Mouse (Mus musculus): ENCODE measurements around the gene Galnt17.

Galnt17 gene

GRCm38 (mm10) chr5:131117391-131118040, 190.8 kb downstream of the Galnt17 start:
- DNase-seq: no peak

DNA sequence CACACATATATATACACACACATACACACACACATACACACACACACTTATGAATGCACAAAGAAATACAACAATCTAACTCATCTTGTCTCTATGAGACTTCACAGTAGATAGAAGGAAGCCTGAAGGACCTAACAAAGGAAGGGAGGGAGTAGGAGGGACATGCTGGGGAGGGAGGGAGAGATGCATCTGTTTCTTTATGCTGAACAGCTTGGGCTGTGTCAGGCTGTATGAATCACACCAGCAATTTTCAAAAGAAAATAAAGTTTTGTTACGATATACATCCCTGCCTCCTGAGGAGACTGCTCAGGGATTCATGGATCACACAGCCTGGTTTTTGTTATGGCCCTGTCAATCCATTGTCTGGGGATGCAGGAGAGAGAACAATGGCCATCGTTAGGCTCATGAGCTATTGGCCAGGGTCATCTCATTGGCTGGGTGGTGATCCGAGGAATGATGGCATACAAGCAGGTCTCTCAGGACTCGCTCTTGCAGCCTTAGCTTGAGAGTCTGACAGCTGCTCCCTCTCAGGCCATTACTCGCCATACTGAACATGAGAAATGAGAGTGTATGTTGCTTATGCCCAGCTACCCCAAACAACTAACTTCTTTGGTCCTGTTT, 194.3 kb downstream of the Galnt17 start:
- DNase-seq: no peak

DNA sequence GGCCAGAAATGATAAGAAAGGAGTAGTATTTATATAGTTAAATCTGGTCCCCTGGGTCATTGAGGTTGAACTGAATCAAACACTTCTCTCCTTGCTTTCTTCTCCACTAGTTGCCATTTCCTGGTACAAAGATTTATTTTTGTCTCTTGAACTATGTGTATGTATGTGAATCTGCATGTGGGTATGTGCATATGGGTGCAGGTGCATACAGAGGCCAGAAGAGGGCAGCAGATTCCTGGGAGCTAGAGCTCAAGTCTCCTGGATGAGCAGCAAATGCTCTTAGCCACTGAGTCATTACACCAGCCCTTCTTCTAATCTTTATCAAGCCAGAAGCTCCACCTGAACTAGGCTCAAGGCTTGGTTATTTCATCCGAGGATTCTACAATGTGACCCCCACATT, 201.1 kb downstream of the Galnt17 start:
- DNase-seq: no peak

- DNase-seq: no peak
These were observed 211.5 kb downstream of the Galnt17 start for GRCm38 (mm10) chr5:131096824-131097223.

DNA sequence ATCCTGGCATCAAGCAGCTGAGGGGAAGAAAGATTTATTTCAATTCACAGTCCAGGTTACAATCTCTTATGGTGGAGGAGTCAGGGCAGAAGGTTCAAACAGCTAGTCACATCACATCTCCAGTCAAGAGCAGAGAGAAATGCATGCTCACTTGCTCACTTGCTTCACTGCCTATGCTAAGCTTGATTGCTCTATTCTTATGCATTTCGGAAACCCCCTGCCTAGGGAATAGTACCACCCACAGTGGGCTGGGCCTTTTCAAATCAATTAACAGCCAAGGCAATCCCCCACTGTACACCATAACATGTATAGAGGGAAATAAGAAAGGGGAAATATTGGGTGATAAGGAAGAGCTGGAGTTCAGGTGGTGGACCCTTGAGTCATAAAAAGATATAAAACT, 212.7 kb downstream of the Galnt17 start:
- DNase-seq: no peak

- DNase-seq: no peak
These were observed 213.5 kb downstream of the Galnt17 start for GRCm38 (mm10) chr5:131094771-131095170.

GRCm38 (mm10) chr5:131094138-131094537, 214.2 kb downstream of the Galnt17 start:
- no peak for DNase-seq

DNA sequence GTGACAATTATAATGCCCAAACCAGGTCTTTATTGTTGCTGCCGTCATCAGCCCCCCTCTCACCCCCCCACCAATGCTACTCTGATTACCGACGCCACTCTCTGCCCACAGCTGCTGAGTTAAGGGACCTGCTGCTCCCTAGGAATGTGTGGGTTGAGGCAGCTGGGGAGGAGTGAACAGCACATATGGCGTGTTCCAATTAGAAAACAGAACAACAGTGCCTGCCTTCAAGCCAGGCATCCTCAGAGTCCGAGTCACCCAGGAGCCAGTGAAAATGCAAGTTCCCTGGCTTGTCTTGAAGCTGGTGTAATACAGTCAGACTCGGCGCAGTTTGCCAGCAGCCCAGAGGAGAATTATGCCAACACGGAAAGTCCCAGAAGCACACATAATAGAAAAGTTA, 218.4 kb downstream of the Galnt17 start:
- no peak for DNase-seq

DNA sequence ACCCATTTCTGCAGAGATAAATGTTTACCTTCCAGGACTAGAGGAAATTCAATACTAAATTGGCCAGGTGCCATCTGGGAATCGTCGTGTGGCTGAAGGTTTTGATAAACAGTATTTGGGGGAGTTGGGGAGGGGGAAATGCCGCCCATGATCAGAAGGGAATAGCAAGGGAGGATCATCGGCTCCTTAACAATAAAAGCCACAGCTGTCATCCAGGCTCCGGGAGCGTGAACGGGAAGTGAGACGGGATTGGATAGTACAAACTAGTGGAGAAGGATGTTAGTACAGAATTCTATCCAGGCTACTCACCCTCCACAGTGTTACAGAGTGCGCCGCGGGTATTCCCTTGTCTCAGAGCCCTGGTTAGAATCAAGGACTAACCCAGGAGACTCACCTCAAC, 219.4 kb downstream of the Galnt17 start:
- no peak for DNase-seq

GRCm38 (mm10) chr5:131083072-131083657, 225.1 kb downstream of the Galnt17 start:
- no peak for DNase-seq

DNA sequence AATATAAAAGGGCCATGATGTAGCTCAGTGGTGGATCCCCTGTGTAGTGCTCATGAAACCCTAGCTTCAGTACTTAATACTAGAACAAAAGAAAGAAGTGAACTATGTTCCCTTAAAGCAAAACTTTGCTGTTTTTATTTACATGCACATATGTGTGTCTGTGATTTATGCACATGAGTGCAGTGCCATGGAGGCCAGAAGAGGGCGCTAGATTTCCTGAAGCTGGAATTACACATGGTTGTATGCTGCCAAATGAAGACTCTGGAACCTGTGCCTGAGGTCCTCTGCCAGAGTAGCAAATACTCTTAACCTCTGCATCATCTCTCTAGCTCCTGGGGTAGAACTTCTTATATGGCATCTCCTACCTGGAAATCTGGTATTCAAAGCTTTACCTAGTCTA, 230.6 kb downstream of the Galnt17 start:
- DNase-seq: peak in 1 of 2 experiments; percentile 2

DNA sequence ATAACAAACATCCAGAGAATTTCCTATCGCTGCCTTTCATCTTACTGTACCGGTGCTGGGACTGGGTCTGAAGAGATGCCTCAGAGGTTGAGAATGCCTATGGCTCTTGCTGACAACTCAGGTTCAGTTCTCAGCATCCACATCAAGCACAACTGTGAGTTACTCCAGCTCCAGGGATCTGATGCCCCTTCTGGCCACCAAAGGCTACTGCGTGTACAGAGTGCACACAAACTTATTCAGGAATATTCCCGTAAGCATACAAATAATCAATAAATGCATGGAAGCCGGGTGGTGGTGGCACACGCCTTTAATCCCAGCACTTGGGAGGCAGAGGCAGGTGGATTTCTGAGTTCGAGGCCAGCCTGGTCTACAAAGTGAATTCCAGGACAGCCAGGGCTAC, 232.5 kb downstream of the Galnt17 start:
- DNase-seq: no peak

DNA sequence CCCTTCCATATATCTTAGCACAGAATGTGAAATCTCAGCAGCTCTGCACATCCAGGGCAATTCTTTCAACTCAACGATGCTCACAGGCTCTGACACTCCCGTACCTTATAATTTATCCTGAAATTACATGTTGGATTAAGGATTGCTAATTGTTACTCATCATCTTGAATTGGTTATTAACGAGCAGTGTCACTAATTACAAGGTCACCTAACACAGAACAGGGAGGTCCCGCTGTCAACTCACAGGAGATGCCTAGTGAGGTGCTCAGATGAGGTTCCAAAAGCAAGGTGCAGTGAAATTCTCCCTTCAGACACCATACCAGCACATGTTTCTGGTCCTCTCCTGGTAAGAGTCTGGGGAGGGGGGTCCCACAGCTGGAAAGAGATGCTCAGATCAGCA, 234.0 kb downstream of the Galnt17 start:
- no peak for DNase-seq

- no peak for DNase-seq
These were observed 243.1 kb downstream of the Galnt17 start for GRCm38 (mm10) chr5:131065174-131065573.

DNA sequence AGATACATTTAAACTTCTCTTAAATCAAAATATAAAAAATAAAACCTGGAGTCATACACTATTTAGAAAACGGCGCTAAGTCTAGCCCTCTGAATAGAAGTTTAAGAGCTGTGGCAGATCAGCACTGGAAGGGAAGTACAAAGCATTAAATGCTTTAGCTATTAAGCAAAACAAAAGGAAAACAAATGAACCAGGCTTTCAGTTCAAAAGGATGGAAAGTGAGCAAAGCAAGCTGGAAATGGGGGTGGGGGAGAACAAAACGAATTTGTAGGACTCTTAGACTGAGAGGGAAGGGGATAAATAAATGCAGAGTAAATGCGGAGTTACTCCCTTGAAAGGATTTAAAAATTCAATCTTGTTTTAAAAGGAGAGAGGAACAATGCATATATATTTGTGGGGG, 259.8 kb downstream of the Galnt17 start:
- DNase-seq: no peak

DNA sequence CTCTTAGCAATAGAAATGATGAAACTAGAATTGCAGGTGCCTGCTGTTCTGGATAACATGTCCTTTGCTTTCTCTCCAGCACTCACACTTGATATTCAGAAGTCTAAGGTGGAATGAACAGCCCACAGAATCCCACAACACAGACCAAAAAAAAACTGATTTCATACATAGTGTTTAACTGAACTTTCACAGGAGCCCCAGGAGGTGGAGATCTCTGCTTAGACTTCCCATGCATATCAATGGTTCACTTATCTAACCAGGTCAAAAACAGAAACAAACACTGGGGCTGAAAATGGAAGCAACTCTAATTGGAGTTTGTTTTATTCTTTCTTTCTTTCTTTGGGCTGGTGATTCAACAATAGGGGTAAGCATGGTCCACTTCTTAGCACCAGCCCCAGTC, 265.2 kb downstream of the Galnt17 start:
- no peak for DNase-seq

GRCm38 (mm10) chr5:131040441-131040840, 267.9 kb downstream of the Galnt17 start:
- DNase-seq: peak in 1 of 2 experiments; percentile 5

GRCm38 (mm10) chr5:131039611-131040313, 268.5 kb downstream of the Galnt17 start:
- no peak for DNase-seq

DNA sequence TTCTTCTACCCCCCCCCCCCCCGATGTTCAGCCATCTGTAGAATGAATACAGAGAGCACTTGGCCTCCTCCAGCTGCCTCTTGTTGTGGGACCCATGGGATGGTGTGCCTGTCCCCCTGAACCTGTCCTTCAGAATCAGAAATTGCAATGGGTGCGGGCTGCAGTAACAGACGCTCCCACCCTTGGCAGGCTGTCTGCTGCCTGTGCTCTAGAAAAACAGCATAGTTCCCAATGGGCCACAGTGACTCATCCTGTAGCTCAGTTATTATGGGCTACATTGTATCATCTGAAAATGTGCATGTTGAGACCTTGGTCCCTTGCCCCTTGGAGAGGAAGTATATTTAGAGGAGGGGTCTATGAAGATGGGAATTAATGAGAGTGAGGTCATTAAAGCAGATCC, 283.8 kb downstream of the Galnt17 start:
- DNase-seq: no peak

DNA sequence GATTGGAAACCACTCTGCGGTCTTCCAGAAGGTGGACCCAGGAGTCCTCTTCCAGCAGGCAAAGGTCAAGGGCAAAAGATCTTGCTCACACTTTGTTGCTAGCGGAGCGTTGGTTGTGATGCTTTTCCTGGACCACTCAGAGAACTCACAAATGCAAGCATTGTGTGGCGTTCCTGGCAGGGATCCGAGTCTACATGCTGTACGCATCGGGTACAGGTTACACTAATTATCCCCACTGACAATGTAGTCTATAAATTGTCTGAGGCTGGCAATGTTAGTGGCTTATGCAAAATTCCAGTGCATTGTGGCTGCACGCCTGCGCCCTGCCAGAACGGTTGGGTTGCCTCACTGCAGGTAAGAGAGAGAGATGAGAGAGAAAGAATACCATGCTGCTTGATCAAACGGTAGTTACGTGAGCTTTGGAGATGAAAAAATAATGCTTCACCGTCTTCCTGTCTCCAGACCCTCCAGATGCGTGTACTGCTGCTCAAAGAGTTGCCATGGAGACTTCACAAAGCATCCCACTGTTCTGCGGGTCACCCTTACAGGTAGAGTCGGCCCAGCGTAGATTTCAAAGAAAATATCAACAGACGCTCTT, 285.8 kb downstream of the Galnt17 start:
- no peak for DNase-seq

GRCm38 (mm10) chr5:131020936-131021335, 287.4 kb downstream of the Galnt17 start:
- DNase-seq: no peak

GRCm38 (mm10) chr5:131019346-131019965, 288.8 kb downstream of the Galnt17 start:
- DNase-seq: no peak

DNA sequence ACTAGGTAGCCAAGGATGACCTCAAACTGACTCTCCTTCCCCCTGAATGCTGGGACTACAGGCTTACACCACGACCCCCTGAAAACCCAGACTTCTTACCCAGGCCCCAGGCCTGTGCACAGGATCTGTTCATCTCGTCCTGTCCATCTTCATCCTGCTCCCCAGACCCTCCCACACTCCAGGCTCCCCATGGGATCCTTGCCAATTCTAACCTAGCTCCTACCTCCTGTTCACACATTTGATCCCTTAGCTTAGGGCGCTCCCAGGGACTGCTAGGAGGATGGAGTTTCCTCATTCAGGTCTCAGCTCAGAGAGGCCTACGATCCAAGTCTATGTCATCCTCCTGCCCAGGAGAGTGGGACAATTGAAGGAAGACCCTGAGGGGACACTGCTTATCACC, 292.2 kb downstream of the Galnt17 start:
- DNase-seq: no peak

Data from kidney, postnatal 36 days (tissue).